Mouse (Mus musculus) CH12.LX (cell line): Measurements from ENCODE around the gene Gm49318.

Experiments used
- CTCF ChIP-seq, 2 experiments: IDR thresholded peaks in 1 of 2; conservative IDR thresholded peaks in 1 of 2; 2 replicates each; pipeline ENCODE4 v1.5.1; 2011 to 2012; ENCODE audit warnings: low read depth in 2 of 2, low read length in 2 of 2, improper control_type of control experiment in 1 of 2, inconsistent platforms in 1 of 2, mild to moderate bottlenecking in 1 of 2, moderate library complexity in 1 of 2
- ELF1 ChIP-seq: IDR thresholded peaks from 2 replicates; pipeline ENCODE4 v1.6.1; 2014; ENCODE audit warnings: low read depth, mild to moderate bottlenecking, inconsistent platforms, low read length, improper control_type of control experiment
- MAX ChIP-seq: IDR thresholded peaks from 2 replicates; pipeline ENCODE4 v1.6.1; 2011; ENCODE audit warnings: low read length, improper control_type of control experiment
- MYC ChIP-seq: IDR thresholded peaks from 2 replicates; pipeline ENCODE4 v1.6.1; 2011; ENCODE audit warnings: low read depth, mild to moderate bottlenecking, improper control_type of control experiment, low read length
- POLR2A ChIP-seq: IDR thresholded peaks from 2 replicates; pipeline ENCODE4 v1.6.1; 2011; ENCODE audit warnings: low read depth, mild to moderate bottlenecking, improper control_type of control experiment, low read length
- RAD21 ChIP-seq: IDR thresholded peaks from 2 replicates; pipeline ENCODE4 v1.6.1; 2011; ENCODE audit warnings: low read depth, mild to moderate bottlenecking, low read length, improper control_type of control experiment, moderate library complexity
- TCF12 ChIP-seq: IDR thresholded peaks from 2 replicates; pipeline ENCODE4 v1.6.1; 2014; ENCODE audit warnings: low read depth, mild to moderate bottlenecking, inconsistent platforms, low read length, improper control_type of control experiment

- TF ChIP-seq TCF12, result no peak
- no peak for TF ChIP-seq CTCF (conservative IDR thresholded peaks at IDR 0.05 in 1 of 2, IDR thresholded peaks at IDR 0.05 in 1 of 2; ENCODE audit: low read depth in 2 of 2, low read length in 2 of 2)
- no peak for TF ChIP-seq MAX
- TF ChIP-seq POLR2A, result no peak
- TF ChIP-seq RAD21, result no peak
- no peak for TF ChIP-seq MYC
- TF ChIP-seq ELF1, result no peak
Observed at GRCm38 (mm10) chr9:22001633-22002032, 69.4 kb downstream of the Gm49318 start.
